Mouse (Mus musculus) megakaryocyte, embryonic 14.5 days (primary cell): Measurements from ENCODE around the gene E130218I03Rik. TPM values are rescaled to one million over a fixed set of nuclear protein-coding genes. Genes with fewer than 3 reads are reported as not detected.

ENCODE experiments used
- H3K27me3 ChIP-seq: replicated peaks from 2 replicates; pipeline ENCODE3; 2012; ENCODE audit warnings: inconsistent platforms
- H3K36me3 ChIP-seq: replicated peaks from 2 replicates; pipeline ENCODE3; 2012; ENCODE audit warnings: low read length, inconsistent platforms, mixed read lengths
- H3K4me1 ChIP-seq: 2 replicates; pipeline ENCODE4 v1.6.1; 2012; ENCODE audit warnings: inconsistent platforms
- H3K4me3 ChIP-seq: replicated peaks from 2 replicates; pipeline ENCODE3; 2012; ENCODE audit warnings: moderate library complexity, mild to moderate bottlenecking, inconsistent platforms
- H3K9me3 ChIP-seq: 2 replicates; pipeline ENCODE4 v1.6.1; 2012; ENCODE audit warnings: inconsistent platforms
- FLI1 ChIP-seq: IDR thresholded peaks from 2 replicates; pipeline ENCODE4 v1.6.1; 2012; ENCODE audit warnings: low read length, inconsistent platforms, mixed read lengths
- GATA1 ChIP-seq: IDR thresholded peaks from 3 replicates; pipeline ENCODE4 v1.6.1; 2012; ENCODE audit warnings: mixed read lengths, low read length, inconsistent platforms, borderline replicate concordance
- polyA plus RNA-seq: library from polyadenylated mRNA; stranded (reverse); fragments of >175 nt; gene quantifications from 2 replicates; pipeline ENCODE4 v1.2.3, GENCODE M21; 2012; ENCODE audit warnings: low replicate concordance; ENCODE audit not compliant: insufficient read depth

E130218I03Rik gene
- polyA plus RNA-seq, 1 experiment = not detected

GRCm38 (mm10) chr4:134286226-134287167 is 43.0 kb downstream of the E130218I03Rik start:
- Histone ChIP-seq H3K9me3 (no peaks in the 10 kb centered on the region), H3K4me1 (peaks cover 48% of the 10 kb centered on the region), H3K4me3 (peak overlapping the region; percentile 99), H3K36me3 (peaks cover 33% of the 10 kb centered on the region), H3K27me3 (no peaks in the 10 kb centered on the region)
- TF ChIP-seq GATA1 (no peak), FLI1 (no peak)

DNA sequence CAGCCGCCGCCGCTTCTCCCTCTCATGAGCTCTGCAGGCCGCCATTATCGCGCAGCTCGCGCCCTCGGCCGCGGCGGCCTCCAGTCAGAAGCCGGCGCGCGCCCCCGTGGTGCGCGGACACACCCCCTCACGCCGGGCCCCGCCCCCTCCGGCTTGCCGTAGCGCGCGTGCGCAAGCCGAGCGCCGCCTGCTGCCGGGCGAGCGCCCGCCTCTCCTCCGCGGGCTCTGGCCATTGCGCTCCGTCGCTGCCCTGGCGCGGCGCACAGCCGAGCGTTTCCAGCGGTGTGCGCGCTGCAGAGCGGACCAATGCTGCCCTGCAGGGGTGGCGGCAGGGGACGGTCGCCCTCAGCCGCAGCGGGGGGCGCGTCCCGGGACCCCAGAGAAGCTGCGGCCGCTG is 43.7 kb downstream of the E130218I03Rik start:
- peak overlapping the region; percentile 99 for H3K4me3 ChIP-seq
- H3K36me3 ChIP-seq = peaks cover 26% of the 10 kb centered on the region
- no peaks in the 10 kb centered on the region for H3K9me3 ChIP-seq
- H3K4me1 ChIP-seq = peaks cover 48% of the 10 kb centered on the region
- TF ChIP-seq GATA1 (no peak), FLI1 (no peak)
- H3K27me3 ChIP-seq = no peaks in the 10 kb centered on the region

DNA sequence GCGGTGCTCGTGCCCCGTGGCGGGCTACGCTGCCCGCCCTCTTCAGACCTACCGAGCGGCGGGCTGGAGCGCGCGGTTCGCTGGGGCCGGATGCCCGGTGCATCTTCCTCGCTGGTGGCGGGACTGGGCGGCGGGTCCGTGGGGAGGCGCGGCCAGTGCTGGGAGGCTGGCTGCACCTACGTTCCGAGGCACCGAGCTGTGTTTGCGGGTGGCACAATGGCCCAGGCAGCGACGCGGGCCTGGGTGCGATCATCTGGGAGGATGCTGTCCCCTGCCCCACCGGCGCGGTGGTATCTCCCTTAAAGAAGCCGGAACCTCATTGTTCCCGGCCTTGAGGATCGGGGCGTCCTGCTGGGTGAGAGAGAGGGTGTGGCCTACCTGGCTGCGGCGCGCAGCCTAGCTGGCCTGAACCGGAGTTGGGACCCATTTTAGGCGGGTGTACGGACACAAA is 44.1 kb downstream of the E130218I03Rik start, which contains the start of gene Pdik1l:
Gene Pdik1l, minus strand, starts transcription at position 321 of the 451 bp plus-strand sequence.
- H3K27me3 ChIP-seq = no peaks in the 10 kb centered on the region
- peaks cover 48% of the 10 kb centered on the region for H3K4me1 ChIP-seq
- TF ChIP-seq FLI1 (no peak), GATA1 (no peak)
- H3K4me3 ChIP-seq = peak within 1 kb of the TSS; percentile 99
- peaks cover 22% of the 10 kb centered on the region for H3K36me3 ChIP-seq
- no peaks in the 10 kb centered on the region for H3K9me3 ChIP-seq

DNA sequence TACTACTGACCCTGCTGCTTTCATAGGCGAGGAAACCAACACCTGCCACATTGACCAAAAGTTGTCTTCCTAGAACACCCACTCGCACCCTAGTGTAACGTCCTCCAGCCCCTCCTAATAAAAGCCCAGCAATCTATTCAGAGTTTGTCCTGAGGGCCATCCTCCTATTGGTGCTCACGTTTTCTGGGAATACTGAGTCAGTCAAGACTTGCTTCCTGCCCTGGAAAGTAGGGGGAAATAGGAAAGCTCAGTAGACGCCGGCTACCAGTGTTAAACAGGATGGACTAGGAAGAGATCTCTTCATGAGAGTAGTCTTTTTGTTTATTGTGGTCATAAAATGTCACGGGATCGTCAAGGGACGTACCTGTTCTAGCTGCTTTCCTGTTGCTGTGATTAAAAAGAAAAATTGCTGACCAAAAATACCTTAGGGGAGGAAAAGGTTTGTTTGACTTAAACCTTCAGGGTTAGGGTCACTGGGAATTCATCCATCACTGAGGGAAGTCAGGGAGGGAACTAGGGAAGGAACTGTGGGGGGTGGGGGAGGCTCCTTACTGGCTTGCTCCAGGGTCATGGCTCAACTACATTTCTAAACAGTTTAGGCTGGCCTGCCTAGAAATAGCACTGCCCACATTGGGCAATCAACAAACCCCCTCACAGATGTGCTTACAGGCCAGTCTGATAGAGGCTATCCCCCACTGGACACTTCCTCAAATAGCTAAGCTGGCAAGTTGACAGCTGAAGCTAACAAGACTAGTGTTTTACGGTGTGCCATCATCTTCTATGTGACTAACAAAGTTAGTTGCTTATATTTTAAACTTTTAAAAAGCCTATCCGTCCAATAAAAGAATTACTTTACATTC is 45.2 kb downstream of the E130218I03Rik start:
- Histone ChIP-seq H3K4me1 (peaks cover 56% of the 10 kb centered on the region), H3K9me3 (no peaks in the 10 kb centered on the region), H3K36me3 (peaks cover 12% of the 10 kb centered on the region), H3K4me3 (peak overlapping the region; percentile 99), H3K27me3 (peaks cover 8% of the 10 kb centered on the region)
- TF ChIP-seq GATA1 = no peak

GRCm38 (mm10) chr4:134292067-134292466 is 48.6 kb downstream of the E130218I03Rik start:
- Histone ChIP-seq H3K4me1 (peaks cover 35% of the 10 kb centered on the region), H3K4me3 (no peak overlapping the region), H3K36me3 (no peaks in the 10 kb centered on the region), H3K9me3 (peaks cover 3% of the 10 kb centered on the region; the same call in 1 of the 2 replicates), H3K27me3 (peaks cover 19% of the 10 kb centered on the region)
- TF ChIP-seq FLI1 = no peak
- TF ChIP-seq GATA1 = no peak

DNA sequence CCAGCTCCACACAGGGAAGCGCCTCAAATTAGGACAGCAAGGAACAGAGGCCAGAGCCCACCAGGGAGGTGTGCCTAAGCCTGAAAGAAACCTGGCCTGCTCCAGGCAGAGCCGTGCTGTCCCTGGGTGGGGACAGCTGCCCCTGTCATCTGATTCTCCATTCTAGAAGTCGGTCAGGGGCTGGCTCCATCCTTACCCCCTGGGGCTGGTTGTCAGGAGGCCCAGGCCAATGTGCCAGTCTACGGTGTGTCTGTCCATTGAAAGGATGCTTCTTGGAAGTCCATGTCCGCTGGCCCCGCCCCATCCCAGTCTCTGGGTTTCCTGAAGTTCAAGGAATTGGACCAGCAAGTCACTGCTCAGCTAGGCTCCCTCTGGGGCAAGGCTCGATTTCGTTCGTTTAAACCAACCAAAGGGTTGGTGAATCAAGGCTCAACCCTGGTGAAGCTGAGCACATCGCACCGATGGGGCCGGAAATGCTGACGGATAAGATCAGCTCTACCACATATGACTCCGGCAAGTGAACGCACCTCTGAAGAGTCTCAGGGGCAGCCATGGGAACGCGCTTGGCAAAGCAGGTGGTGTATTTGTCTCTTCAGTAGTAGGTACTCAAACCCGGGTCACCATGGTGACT is 49.7 kb downstream of the E130218I03Rik start:
- TF ChIP-seq FLI1 (no peak), GATA1 (no peak)
- H3K4me3 ChIP-seq = no peak overlapping the region
- peaks cover 3% of the 10 kb centered on the region; the same call in 1 of the 2 replicates for H3K9me3 ChIP-seq
- H3K27me3 ChIP-seq = peaks cover 19% of the 10 kb centered on the region
- peaks cover 28% of the 10 kb centered on the region for H3K4me1 ChIP-seq
- no peaks in the 10 kb centered on the region for H3K36me3 ChIP-seq

DNA sequence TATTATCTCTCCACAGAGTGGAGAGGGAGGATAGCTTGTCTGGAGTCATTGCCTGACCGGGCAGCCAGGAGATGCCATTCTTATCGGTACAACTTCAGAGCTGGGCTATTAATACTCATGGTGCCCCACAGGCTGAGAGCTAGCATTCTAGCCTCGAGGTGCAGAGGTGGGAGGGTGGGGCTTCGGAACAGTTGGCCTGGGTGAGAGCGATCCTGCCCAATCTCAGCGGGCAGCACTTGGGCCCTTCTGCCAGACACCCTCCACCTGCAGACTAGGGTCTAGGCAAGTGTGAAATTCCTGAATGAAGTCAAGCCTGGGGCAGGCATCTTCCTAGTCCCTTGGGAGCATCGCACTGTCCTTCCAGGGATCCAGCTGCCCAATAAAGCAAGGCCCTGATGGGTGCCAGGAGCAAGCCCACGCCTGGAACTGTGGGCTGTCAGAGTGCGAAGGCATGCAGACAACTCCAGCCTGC is 50.3 kb downstream of the E130218I03Rik start:
- TF ChIP-seq FLI1 (no peak), GATA1 (no peak)
- Histone ChIP-seq H3K4me1 (peaks cover 23% of the 10 kb centered on the region), H3K9me3 (peaks cover 3% of the 10 kb centered on the region; the same call in 1 of the 2 replicates), H3K36me3 (no peaks in the 10 kb centered on the region), H3K27me3 (peaks cover 19% of the 10 kb centered on the region), H3K4me3 (no peak overlapping the region)

Other genes starting within 250 kb of the E130218I03Rik start
- gene Dhdds, start 242.7 kb upstream of the E130218I03Rik start, polyA plus RNA-seq = 4.5 and 32.2 TPM in 2 replicates
- gene Lin28a, start 224.8 kb upstream of the E130218I03Rik start, polyA plus RNA-seq = not detected in 2 replicates
- not detected in 2 replicates for gene Zfp683, start 189.8 kb upstream of the E130218I03Rik start, polyA plus RNA-seq
- not detected in 2 replicates for gene Crybg2, start 182.8 kb upstream of the E130218I03Rik start, polyA plus RNA-seq
- gene Cd52, start 148.6 kb upstream of the E130218I03Rik start, polyA plus RNA-seq = 77.0 and 307 TPM in 2 replicates
- 69.8 and 175 TPM in 2 replicates for gene Ubxn11, start 141.1 kb upstream of the E130218I03Rik start, polyA plus RNA-seq
- gene Sh3bgrl3, start 114.9 kb upstream of the E130218I03Rik start, polyA plus RNA-seq = 1,646 and 1,679 TPM in 2 replicates
- 10.9 and 19.9 TPM in 2 replicates for gene Cep85, start 56.5 kb upstream of the E130218I03Rik start, polyA plus RNA-seq
- not detected in 2 replicates for gene Gm7534, start 40.7 kb upstream of the E130218I03Rik start, polyA plus RNA-seq
- not detected in 2 replicates for gene Catsper4, start 16.3 kb upstream of the E130218I03Rik start, polyA plus RNA-seq
- gene Cnksr1, start 5.3 kb upstream of the E130218I03Rik start, polyA plus RNA-seq = not detected in 2 replicates
- gene Zfp593, start 1.9 kb downstream of the E130218I03Rik start, polyA plus RNA-seq = 27.6 and 28.1 TPM in 2 replicates
- not detected in 2 replicates for gene Gm30191, start 3.3 kb downstream of the E130218I03Rik start, polyA plus RNA-seq
- gene Grrp1, start 10.4 kb downstream of the E130218I03Rik start, polyA plus RNA-seq = not detected in 2 replicates
- gene Pdik1l, start 44.2 kb downstream of the E130218I03Rik start, polyA plus RNA-seq = 0.20 TPM in 1 of 2 replicates, not detected in the other
- gene Trim63, start 71.5 kb downstream of the E130218I03Rik start, polyA plus RNA-seq = not detected in 2 replicates
- gene Slc30a2, start 99.5 kb downstream of the E130218I03Rik start, polyA plus RNA-seq = 1.1 TPM in 1 of 2 replicates, not detected in the other
- not detected in 2 replicates for gene Extl1, start 140.2 kb downstream of the E130218I03Rik start, polyA plus RNA-seq
- 2.4 and 3.8 TPM in 2 replicates for gene Pafah2, start 152.7 kb downstream of the E130218I03Rik start, polyA plus RNA-seq
- 7.4 and 115 TPM in 2 replicates for gene Stmn1, start 224.7 kb downstream of the E130218I03Rik start, polyA plus RNA-seq